Mouse (Mus musculus): ENCODE data around the gene Rcbtb2. TPM values are rescaled to one million over a fixed set of nuclear protein-coding genes. Genes with fewer than 3 reads are reported as not detected.

Rcbtb2 gene
- polyA plus RNA-seq, 1 experiment: 48.4 TPM

- Histone ChIP-seq H3K27me3 (ENCODE audit: control insufficient read depth, insufficient read depth, low read length) (no peaks in the 10 kb centered on the region), H3K4me1 (ENCODE audit: control insufficient read depth, insufficient read depth, low read length) (peaks cover 3% of the 10 kb centered on the region), H3K4me3 (ENCODE audit: control insufficient read depth, low read depth, low read length) (no peak overlapping the region), H3K27ac (ENCODE audit: control insufficient read depth, insufficient read depth, low read depth, low read length) (no peak overlapping the region), H3K36me3 (ENCODE audit: control insufficient read depth, insufficient read depth, low read length) (no peaks in the 10 kb centered on the region)
- no peak for TF ChIP-seq POLR2A (IDR thresholded peaks at IDR 0.05; ENCODE audit: control insufficient read depth, low read depth, low read length)
- TF ChIP-seq CTCF (IDR thresholded peaks at IDR 0.05; ENCODE audit: control insufficient read depth, insufficient read depth, insufficient replicate concordance, low read depth, low read length): no peak
Observed at GRCm38 (mm10) chr14:73123381-73123780, 544 bp downstream of the Rcbtb2 start.

DNA sequence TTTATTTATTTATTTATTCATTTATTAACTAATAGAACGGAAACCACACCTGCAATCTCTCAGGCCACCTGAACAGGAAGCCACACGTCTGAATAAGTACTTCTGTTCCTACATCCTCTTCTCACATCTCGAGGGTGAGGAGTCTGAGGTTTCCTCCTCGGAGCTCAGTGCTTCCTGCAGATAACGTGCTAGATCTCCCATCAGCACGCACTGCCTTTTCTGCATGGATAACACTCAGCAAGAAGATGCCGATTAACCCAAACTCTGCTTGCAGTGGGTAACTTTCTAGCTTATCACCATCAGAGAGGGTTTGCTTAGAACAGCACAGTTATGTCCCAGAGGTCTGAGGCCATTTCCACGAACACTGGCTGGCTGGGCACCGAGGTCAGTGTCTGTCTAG, 949 bp downstream of the Rcbtb2 start:
- Histone ChIP-seq H3K4me1 (ENCODE audit: control insufficient read depth, insufficient read depth, low read length) (no peaks in the 10 kb centered on the region; the same call in 1 of the 2 replicates), H3K27ac (ENCODE audit: control insufficient read depth, insufficient read depth, low read depth, low read length) (no peak overlapping the region), H3K4me3 (ENCODE audit: control insufficient read depth, low read depth, low read length) (no peak overlapping the region), H3K27me3 (ENCODE audit: control insufficient read depth, insufficient read depth, low read length) (no peaks in the 10 kb centered on the region), H3K36me3 (ENCODE audit: control insufficient read depth, insufficient read depth, low read length) (no peaks in the 10 kb centered on the region)
- TF ChIP-seq CTCF (IDR thresholded peaks at IDR 0.05; ENCODE audit: control insufficient read depth, insufficient read depth, insufficient replicate concordance, low read depth, low read length) (no peak), POLR2A (IDR thresholded peaks at IDR 0.05; ENCODE audit: control insufficient read depth, low read depth, low read length) (no peak)

DNA sequence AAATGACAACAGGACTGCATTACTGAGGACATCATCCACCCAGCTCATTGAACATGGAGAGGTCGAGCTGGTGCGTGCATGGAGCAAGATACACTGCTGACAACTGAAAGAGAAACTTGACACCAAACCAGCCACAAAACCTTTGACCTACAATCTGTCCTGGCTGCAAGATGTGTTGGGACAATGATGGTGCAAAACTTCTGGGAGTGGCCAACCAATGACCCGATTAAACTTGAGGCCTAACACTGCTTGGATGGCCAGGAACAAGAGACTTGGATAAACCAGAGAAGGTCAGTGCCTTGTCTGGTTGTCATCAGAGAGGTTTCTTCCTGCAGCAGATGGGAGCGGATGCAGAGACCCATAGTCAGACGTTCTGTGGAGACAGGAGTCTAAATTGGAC, 7.7 kb downstream of the Rcbtb2 start:
- H3K36me3 ChIP-seq (ENCODE audit: control insufficient read depth, insufficient read depth, low read length): no peaks in the 10 kb centered on the region
- TF ChIP-seq POLR2A (IDR thresholded peaks at IDR 0.05; ENCODE audit: control insufficient read depth, low read depth, low read length) (no peak), CTCF (IDR thresholded peaks at IDR 0.05; ENCODE audit: control insufficient read depth, insufficient read depth, insufficient replicate concordance, low read depth, low read length) (no peak)
- no peaks in the 10 kb centered on the region for H3K27me3 ChIP-seq (ENCODE audit: control insufficient read depth, insufficient read depth, low read length)
- H3K4me3 ChIP-seq (ENCODE audit: control insufficient read depth, low read depth, low read length): no peak overlapping the region
- H3K27ac ChIP-seq (ENCODE audit: control insufficient read depth, insufficient read depth, low read depth, low read length): no peak overlapping the region
- no peaks in the 10 kb centered on the region for H3K4me1 ChIP-seq (ENCODE audit: control insufficient read depth, insufficient read depth, low read length)

GRCm38 (mm10) chr14:73131856-73132410, 9.1 kb downstream of the Rcbtb2 start:
- TF ChIP-seq POLR2A (IDR thresholded peaks at IDR 0.05; ENCODE audit: control insufficient read depth, low read depth, low read length) (no peak), CTCF (IDR thresholded peaks at IDR 0.05; ENCODE audit: control insufficient read depth, insufficient read depth, insufficient replicate concordance, low read depth, low read length) (no peak)
- H3K27me3 ChIP-seq (ENCODE audit: control insufficient read depth, insufficient read depth, low read length): no peaks in the 10 kb centered on the region
- H3K4me3 ChIP-seq (ENCODE audit: control insufficient read depth, low read depth, low read length): no peak overlapping the region
- H3K36me3 ChIP-seq (ENCODE audit: control insufficient read depth, insufficient read depth, low read length): no peaks in the 10 kb centered on the region
- no peaks in the 10 kb centered on the region for H3K4me1 ChIP-seq (ENCODE audit: control insufficient read depth, insufficient read depth, low read length)
- H3K27ac ChIP-seq (ENCODE audit: control insufficient read depth, insufficient read depth, low read depth, low read length): no peak overlapping the region

DNA sequence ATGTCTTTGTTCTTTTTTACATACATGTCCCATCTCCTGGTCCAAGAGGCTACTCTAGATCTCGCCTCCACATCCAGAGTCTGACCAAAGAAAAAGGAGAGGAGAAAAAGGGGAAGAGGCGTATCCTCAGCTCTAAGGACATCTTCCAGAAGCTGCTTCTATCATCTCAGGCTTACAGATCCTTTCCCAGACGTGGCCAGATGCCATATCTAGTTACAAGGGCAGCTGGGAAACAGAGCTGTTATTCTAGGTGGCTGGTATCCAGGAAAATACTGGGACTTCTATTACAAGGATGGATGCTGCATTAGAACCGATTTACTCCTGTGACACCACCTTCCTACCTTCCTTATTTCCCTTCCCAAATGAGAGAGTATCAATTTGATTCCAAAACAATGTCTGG, 9.9 kb downstream of the Rcbtb2 start:
- Histone ChIP-seq H3K27ac (ENCODE audit: control insufficient read depth, insufficient read depth, low read depth, low read length) (no peak overlapping the region), H3K4me3 (ENCODE audit: control insufficient read depth, low read depth, low read length) (no peak overlapping the region), H3K27me3 (ENCODE audit: control insufficient read depth, insufficient read depth, low read length) (no peaks in the 10 kb centered on the region), H3K4me1 (ENCODE audit: control insufficient read depth, insufficient read depth, low read length) (no peaks in the 10 kb centered on the region), H3K36me3 (ENCODE audit: control insufficient read depth, insufficient read depth, low read length) (no peaks in the 10 kb centered on the region)
- no peak for TF ChIP-seq CTCF (IDR thresholded peaks at IDR 0.05; ENCODE audit: control insufficient read depth, insufficient read depth, insufficient replicate concordance, low read depth, low read length)
- TF ChIP-seq POLR2A (IDR thresholded peaks at IDR 0.05; ENCODE audit: control insufficient read depth, low read depth, low read length): no peak

- H3K4me1 ChIP-seq (ENCODE audit: control insufficient read depth, insufficient read depth, low read length): no peaks in the 10 kb centered on the region
- TF ChIP-seq POLR2A (IDR thresholded peaks at IDR 0.05; ENCODE audit: control insufficient read depth, low read depth, low read length): no peak
- TF ChIP-seq CTCF (IDR thresholded peaks at IDR 0.05; ENCODE audit: control insufficient read depth, insufficient read depth, insufficient replicate concordance, low read depth, low read length): no peak
- no peaks in the 10 kb centered on the region for H3K27me3 ChIP-seq (ENCODE audit: control insufficient read depth, insufficient read depth, low read length)
- no peak overlapping the region for H3K27ac ChIP-seq (ENCODE audit: control insufficient read depth, insufficient read depth, low read depth, low read length)
- H3K36me3 ChIP-seq (ENCODE audit: control insufficient read depth, insufficient read depth, low read length): no peaks in the 10 kb centered on the region
- H3K4me3 ChIP-seq (ENCODE audit: control insufficient read depth, low read depth, low read length): no peak overlapping the region
Observed at GRCm38 (mm10) chr14:73137234-73137633, 14.4 kb downstream of the Rcbtb2 start.

DNA sequence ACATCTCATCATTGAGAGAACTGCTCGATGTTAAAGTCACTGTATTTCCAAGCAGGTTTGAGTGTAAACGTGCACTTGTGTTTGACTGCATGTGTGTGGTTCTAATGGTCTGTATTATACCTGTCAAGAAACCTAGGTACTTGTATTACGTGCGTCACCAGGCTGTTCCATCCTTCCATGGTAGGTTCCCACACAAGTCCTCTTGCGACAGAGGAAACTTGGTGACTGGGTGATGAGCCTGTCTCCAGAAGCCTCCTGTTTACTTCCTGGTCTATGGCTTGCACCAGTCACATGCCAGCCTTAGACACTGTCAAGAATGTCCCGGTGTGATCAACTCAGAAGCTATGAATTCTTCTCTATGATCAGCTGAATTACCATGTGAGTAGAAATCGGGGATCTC, 15.6 kb downstream of the Rcbtb2 start:
- Histone ChIP-seq H3K27me3 (ENCODE audit: control insufficient read depth, insufficient read depth, low read length) (no peaks in the 10 kb centered on the region), H3K27ac (ENCODE audit: control insufficient read depth, insufficient read depth, low read depth, low read length) (no peak overlapping the region), H3K36me3 (ENCODE audit: control insufficient read depth, insufficient read depth, low read length) (no peaks in the 10 kb centered on the region), H3K4me3 (ENCODE audit: control insufficient read depth, low read depth, low read length) (no peak overlapping the region), H3K4me1 (ENCODE audit: control insufficient read depth, insufficient read depth, low read length) (0 out of 2 replicates have a peak, but pooled peaks cover 2% of the 10 kb centered on the region)
- no peak for TF ChIP-seq POLR2A (IDR thresholded peaks at IDR 0.05; ENCODE audit: control insufficient read depth, low read depth, low read length)
- no peak for TF ChIP-seq CTCF (IDR thresholded peaks at IDR 0.05; ENCODE audit: control insufficient read depth, insufficient read depth, insufficient replicate concordance, low read depth, low read length)

DNA sequence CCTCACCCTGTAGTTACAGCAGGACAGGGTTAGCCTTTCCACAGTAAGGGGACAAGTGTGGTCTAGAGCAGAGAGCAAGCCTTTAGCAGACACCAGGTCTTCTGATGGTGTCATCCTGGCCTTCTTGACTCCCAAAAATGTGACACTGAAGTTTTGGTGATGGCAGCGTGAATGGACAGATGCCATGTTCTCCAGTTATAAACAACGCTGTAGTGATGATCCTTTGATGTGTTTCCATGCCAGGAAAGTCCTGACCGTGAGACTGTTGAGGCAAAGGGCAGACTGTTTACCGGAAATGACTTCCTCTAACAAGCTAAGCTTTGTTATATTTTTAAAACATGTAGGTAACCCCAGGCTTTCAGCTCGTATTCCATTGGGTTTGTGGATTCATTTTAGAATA, 17.0 kb downstream of the Rcbtb2 start:
- TF ChIP-seq CTCF (IDR thresholded peaks at IDR 0.05; ENCODE audit: control insufficient read depth, insufficient read depth, insufficient replicate concordance, low read depth, low read length) (no peak), POLR2A (IDR thresholded peaks at IDR 0.05; ENCODE audit: control insufficient read depth, low read depth, low read length) (no peak)
- Histone ChIP-seq H3K4me3 (ENCODE audit: control insufficient read depth, low read depth, low read length) (no peak overlapping the region), H3K4me1 (ENCODE audit: control insufficient read depth, insufficient read depth, low read length) (peaks cover 3% of the 10 kb centered on the region), H3K36me3 (ENCODE audit: control insufficient read depth, insufficient read depth, low read length) (no peaks in the 10 kb centered on the region), H3K27ac (ENCODE audit: control insufficient read depth, insufficient read depth, low read depth, low read length) (no peak overlapping the region), H3K27me3 (ENCODE audit: control insufficient read depth, insufficient read depth, low read length) (no peaks in the 10 kb centered on the region)

Data from testis, adult 2 months (tissue).